Mouse (Mus musculus): ENCODE data around the gene Kifap3.

- peak; percentile 58 for TF ChIP-seq CTCF (IDR thresholded peaks at IDR 0.05; ENCODE audit: low read depth)
- TF ChIP-seq EP300 (optimal IDR thresholded peaks at IDR 0.05): no peak
Measured at GRCm38 (mm10) chr1:163842238-163842637, 62.9 kb downstream of the Kifap3 start.

Measured in stomach, postnatal 0 days (tissue).